Mouse (Mus musculus) adrenal gland, postnatal 25 days (tissue): ENCODE results near the gene Efr3b. TPM values are rescaled to one million over a fixed set of nuclear protein-coding genes. Genes with fewer than 3 reads are reported as not detected.
A peak's percentile ranks its signal among the peaks of the same experiment; 100 is the strongest.

ENCODE experiments used
- DNase-seq: peaks from one replicate; pipeline ENCODE4 v3.0.0; 2021; ENCODE audit warnings: mixed read lengths
- long read RNA-seq: library from polyadenylated mRNA; stranded (forward); transcript quantifications from one replicate; pipeline ENCODE4 v2.0.0, GENCODE M21; 2021
- total RNA-seq: library from RNA; stranded (reverse); gene quantifications from 2 replicates; pipeline ENCODE4 v1.2.3, GENCODE M21; 2021

The Efr3b gene
- 2.7 and 3.0 TPM in 2 replicates for total RNA-seq
- long read RNA-seq, result 0 reads

GRCm38 (mm10) chr12:4038061-4039041 lies at the start of gene Efr3b:
Efr3b (minus strand) TSS chr12:4038915.
- peak; percentile 86 for DNase-seq

GRCm38 (mm10) chr12:4083441-4083840 lies 44.7 kb upstream of the Efr3b start:
- DNase-seq, result no peak

- DNase-seq, result peak; percentile 94
These were observed 43.7 kb upstream of the Efr3b start, which contains the start of gene Dnajc27 for GRCm38 (mm10) chr12:4082132-4083001. Dnajc27 (plus strand) TSS chr12:4082583.

GRCm38 (mm10) chr12:4080311-4080710 lies 41.6 kb upstream of the Efr3b start:
- peak; percentile 75 for DNase-seq

- DNase-seq, result no peak
These were observed 39.4 kb upstream of the Efr3b start for GRCm38 (mm10) chr12:4078069-4078468.

GRCm38 (mm10) chr12:4076383-4076782 lies 37.7 kb upstream of the Efr3b start:
- DNase-seq, result no peak

- no peak for DNase-seq
These were observed 36.7 kb upstream of the Efr3b start for GRCm38 (mm10) chr12:4075407-4075806.

GRCm38 (mm10) chr12:4071671-4072070 lies 33.0 kb upstream of the Efr3b start:
- no peak for DNase-seq

- DNase-seq, result no peak
These were observed 29.8 kb upstream of the Efr3b start for GRCm38 (mm10) chr12:4068551-4068950.

- no peak for DNase-seq
These were observed 28.2 kb upstream of the Efr3b start for GRCm38 (mm10) chr12:4066681-4067459.

GRCm38 (mm10) chr12:4065944-4066343 lies 27.2 kb upstream of the Efr3b start:
- no peak for DNase-seq

- no peak for DNase-seq
These were observed 26.8 kb upstream of the Efr3b start for GRCm38 (mm10) chr12:4065498-4065897.

- no peak for DNase-seq
These were observed 21.0 kb upstream of the Efr3b start for GRCm38 (mm10) chr12:4059683-4060082.

- DNase-seq, result no peak
These were observed 19.6 kb upstream of the Efr3b start for GRCm38 (mm10) chr12:4058321-4058720.

- DNase-seq, result no peak
These were observed 16.1 kb upstream of the Efr3b start for GRCm38 (mm10) chr12:4054845-4055244.

GRCm38 (mm10) chr12:4053643-4054042 lies 14.9 kb upstream of the Efr3b start:
- DNase-seq, result no peak

GRCm38 (mm10) chr12:4050861-4051425 lies 12.2 kb upstream of the Efr3b start:
- no peak for DNase-seq

- DNase-seq, result no peak
These were observed 9.3 kb upstream of the Efr3b start for GRCm38 (mm10) chr12:4048031-4048430.

GRCm38 (mm10) chr12:4045992-4046391 lies 7.3 kb upstream of the Efr3b start:
- DNase-seq, result no peak

- DNase-seq, result no peak
These were observed 3.7 kb upstream of the Efr3b start for GRCm38 (mm10) chr12:4042411-4042810.

- DNase-seq, result no peak
These were observed 331 bp upstream of the Efr3b start for GRCm38 (mm10) chr12:4039046-4039445.

- no peak for DNase-seq
These were observed 1.2 kb downstream of the Efr3b start for GRCm38 (mm10) chr12:4037511-4037910.
